Mouse (Mus musculus) lung, postnatal 0 days (tissue): Measurements from ENCODE around the gene Myadml2. TPM values are rescaled to one million over a fixed set of nuclear protein-coding genes. Genes with fewer than 3 reads are reported as not detected.
A peak's percentile ranks its signal among the peaks of the same experiment; 100 is the strongest.

Experiments
- ATAC-seq: fragments of 200-750 bp; cut with Nextera tagmentation; 2 replicates; pipeline ENCODE4 v1.8.0; 2017; ENCODE audit warnings: moderate library complexity
- DNase-seq: peaks from one replicate; pipeline ENCODE4 v3.0.0-alpha.2; 2016; ENCODE audit warnings: low spot score
- H3K27ac ChIP-seq: fragments of 300-500 bp; sonication (generic); 2 replicates; pipeline ENCODE4 v1.5.1; 2014; ENCODE audit warnings: antibody characterized with exemption, mild to moderate bottlenecking, low read length, mixed read lengths
- H3K27me3 ChIP-seq: fragments of 300-500 bp; sonication (generic); replicated peaks from 2 replicates; pipeline ENCODE4 v1.6.1; 2014; ENCODE audit warnings: low read length, mixed read lengths; ENCODE audit not compliant: insufficient read depth
- H3K36me3 ChIP-seq: fragments of 300-500 bp; sonication (generic); 2 replicates; pipeline ENCODE4 v1.6.1; 2014; ENCODE audit warnings: low read length, mixed read lengths; ENCODE audit not compliant: insufficient read depth
- H3K4me1 ChIP-seq: fragments of 300-500 bp; sonication (generic); 2 replicates; pipeline ENCODE4 v1.6.1; 2014; ENCODE audit warnings: antibody characterized with exemption, low read depth, low read length, mixed read lengths; ENCODE audit not compliant: insufficient read depth
- H3K4me2 ChIP-seq: fragments of 300-500 bp; sonication (generic); replicated peaks from 2 replicates; pipeline ENCODE4 v1.6.1; 2014; ENCODE audit warnings: low read depth, mild to moderate bottlenecking, low read length, moderate library complexity, mixed read lengths
- H3K4me3 ChIP-seq: fragments of 300-500 bp; sonication (generic); 2 replicates; pipeline ENCODE4 v1.5.1; 2014; ENCODE audit warnings: low read depth, low read length
- H3K9ac ChIP-seq: fragments of 300-500 bp; sonication (generic); replicated peaks from 2 replicates; pipeline ENCODE4 v1.6.1; 2014; ENCODE audit warnings: low read depth, mild to moderate bottlenecking
- H3K9me3 ChIP-seq: fragments of 300-500 bp; sonication (generic); 2 replicates; pipeline ENCODE4 v1.6.1; 2016; ENCODE audit warnings: low read length, mixed read lengths
- CTCF ChIP-seq: IDR thresholded peaks from 2 replicates; pipeline ENCODE4 v1.5.1; 2016; ENCODE audit warnings: antibody characterized with exemption, mild to moderate bottlenecking
- EP300 ChIP-seq: IDR thresholded peaks from 2 replicates; pipeline ENCODE4 v1.6.1; 2016; ENCODE audit warnings: antibody characterized with exemption, mild to moderate bottlenecking, control low read depth
- WGBS: fragments of 180-500 bp; shearing (Covaris S2); extraction: QIAGEN DNeasy Blood & Tissue Kit; methylation state at CpG from one replicate; pipeline ENCODE4 v1.1.7; 2014; 5-methylcytosine and 5-hydroxymethylcytosine counted together
- polyA plus RNA-seq: library from polyadenylated mRNA; unstranded; fragments of >200 nt; fragmentation: Nextera tagmentation; extraction: Ambion mirVana; gene quantifications from 2 replicates; pipeline ENCODE4 v1.2.1, GENCODE M21; 2015

The Myadml2 gene
- polyA plus RNA-seq, 1 experiment from 2014 or later, result not detected

GRCm38 (mm10) chr11:120659509-120660300 is 11.7 kb upstream of the Myadml2 start:
- no peak overlapping the region for H3K27ac ChIP-seq
- ATAC-seq, result peak; percentile 13; the same call in 1 of the 2 replicates
- H3K9ac ChIP-seq, result no peak overlapping the region

GRCm38 (mm10) chr11:120658876-120659410 is 11.0 kb upstream of the Myadml2 start:
- Histone ChIP-seq H3K4me1 (peaks cover 7% of the 10 kb centered on the region), H3K36me3 (no peaks in the 10 kb centered on the region), H3K27me3 (peaks cover 41% of the 10 kb centered on the region), H3K9me3 (no peaks in the 10 kb centered on the region), H3K4me3 (peak overlapping the region; percentile 12; the same call in 1 of the 2 replicates), H3K9ac (no peak overlapping the region), H3K4me2 (peak overlapping the region; percentile 79), H3K27ac (no peak overlapping the region)
- TF ChIP-seq EP300 (no peak), CTCF (peak; percentile 96)
- 3% methylated on average over 24 of the region's 24 CpGs for WGBS
- ATAC-seq (peak; percentile 51), DNase-seq (peak; percentile 88)

More at GRCm38 (mm10) chr11:120659509-120660300, 11.7 kb upstream of the Myadml2 start:
- H3K27me3 ChIP-seq, result peaks cover 41% of the 10 kb centered on the region
- no peaks in the 10 kb centered on the region for H3K9me3 ChIP-seq
- peak overlapping the region; percentile 45 for H3K4me3 ChIP-seq
- no peak for DNase-seq
- peaks cover 7% of the 10 kb centered on the region for H3K4me1 ChIP-seq
- 3% methylated on average over 40 of the region's 50 CpGs for WGBS
- H3K4me2 ChIP-seq, result peak overlapping the region; percentile 79
- TF ChIP-seq CTCF, result no peak
- no peaks in the 10 kb centered on the region for H3K36me3 ChIP-seq

DNA sequence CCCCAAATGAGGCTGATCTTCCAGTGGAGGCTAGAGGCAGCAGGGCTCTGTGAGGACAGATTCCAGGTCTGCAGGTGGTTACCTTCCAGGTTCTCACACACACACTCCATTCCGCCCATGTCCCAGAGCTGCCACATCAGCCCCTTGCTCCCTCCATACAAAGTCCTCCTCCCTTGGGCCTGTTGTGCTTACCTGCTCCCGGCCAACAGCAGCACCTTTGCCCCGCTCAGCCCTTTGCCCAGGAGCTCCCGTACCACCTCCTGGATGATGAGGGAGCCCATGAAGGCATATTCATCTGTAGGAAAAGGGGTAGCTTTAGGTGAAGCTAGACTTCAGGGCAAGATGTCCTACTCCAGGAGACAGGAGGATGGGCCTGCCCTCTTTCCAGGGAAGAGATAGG is 9.3 kb upstream of the Myadml2 start:
- Histone ChIP-seq H3K4me1 (peaks cover 7% of the 10 kb centered on the region), H3K9ac (no peak overlapping the region), H3K9me3 (no peaks in the 10 kb centered on the region), H3K27ac (no peak overlapping the region), H3K36me3 (no peaks in the 10 kb centered on the region), H3K4me2 (no peak overlapping the region), H3K4me3 (no peak overlapping the region), H3K27me3 (peaks cover 41% of the 10 kb centered on the region)
- TF ChIP-seq CTCF, result no peak
- no peak for TF ChIP-seq EP300
- DNase-seq (no peak), ATAC-seq (no peak)
- 78% methylated on average over 4 of the region's 4 CpGs for WGBS

DNA sequence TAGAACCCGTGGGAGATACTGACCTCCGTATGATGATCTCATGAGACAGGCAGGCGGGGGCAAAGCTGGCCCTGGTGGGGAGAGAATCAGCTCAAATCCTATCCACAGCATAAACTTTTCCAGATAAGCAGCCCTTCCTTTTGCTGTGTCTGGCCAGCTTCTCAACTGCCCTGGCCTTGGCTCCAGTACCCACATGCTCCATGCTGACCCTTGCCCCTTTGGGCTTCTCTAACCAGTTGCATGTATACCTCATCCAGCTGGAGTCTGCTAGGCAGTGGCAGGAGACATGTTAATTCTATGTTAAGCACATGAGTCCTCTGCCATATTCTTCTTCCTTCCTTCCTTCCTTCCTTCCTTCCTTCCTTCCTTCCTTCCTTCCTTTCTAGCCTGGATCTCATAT is 6.8 kb upstream of the Myadml2 start:
- H3K27me3 ChIP-seq, result peaks cover 17% of the 10 kb centered on the region
- 51% methylated on average over 3 of the region's 3 CpGs for WGBS
- DNase-seq, result no peak
- ATAC-seq, result no peak
- no peak overlapping the region for H3K4me3 ChIP-seq
- H3K9me3 ChIP-seq, result no peaks in the 10 kb centered on the region
- no peak overlapping the region for H3K4me2 ChIP-seq
- peaks cover 3% of the 10 kb centered on the region; the same call in 1 of the 2 replicates for H3K4me1 ChIP-seq
- no peak overlapping the region for H3K9ac ChIP-seq
- no peaks in the 10 kb centered on the region for H3K36me3 ChIP-seq
- TF ChIP-seq EP300 (no peak), CTCF (no peak)
- no peak overlapping the region for H3K27ac ChIP-seq

- no peak overlapping the region for H3K9ac ChIP-seq
- H3K36me3 ChIP-seq, result no peaks in the 10 kb centered on the region
- no peak overlapping the region for H3K27ac ChIP-seq
- no peaks in the 10 kb centered on the region for H3K9me3 ChIP-seq
- no peak for ATAC-seq
- WGBS, result 65% methylated on average over 3 of the region's 3 CpGs
- no peak overlapping the region for H3K4me3 ChIP-seq
- DNase-seq, result no peak
- H3K27me3 ChIP-seq, result 0 out of 2 replicates have a peak, but pooled peaks cover 6% of the 10 kb centered on the region
- H3K4me1 ChIP-seq, result no peaks in the 10 kb centered on the region
- TF ChIP-seq CTCF, result peak; percentile 52
- TF ChIP-seq EP300, result no peak
- no peak overlapping the region for H3K4me2 ChIP-seq
Measured at GRCm38 (mm10) chr11:120651872-120652271, 3.9 kb upstream of the Myadml2 start.

- Histone ChIP-seq H3K4me2 (peak overlapping the region; percentile 52), H3K36me3 (no peaks in the 10 kb centered on the region), H3K4me1 (0 out of 2 replicates have a peak, but pooled peaks cover 3% of the 10 kb centered on the region), H3K27me3 (0 out of 2 replicates have a peak, but pooled peaks cover 6% of the 10 kb centered on the region), H3K9ac (no peak overlapping the region), H3K27ac (no peak overlapping the region), H3K9me3 (no peaks in the 10 kb centered on the region), H3K4me3 (0 out of 2 replicates have a peak overlapping the region, but pooled peaks have one; percentile 19)
- no peak for ATAC-seq
- TF ChIP-seq CTCF, result no peak
- no peak for TF ChIP-seq EP300
- WGBS, result 74% methylated on average over 35 of the region's 35 CpGs
- DNase-seq, result no peak
Measured at GRCm38 (mm10) chr11:120647047-120647830, 719 bp downstream of the Myadml2 start.
